Mouse (Mus musculus): ENCODE data around the gene Fbln2. TPM values are rescaled to one million over a fixed set of nuclear protein-coding genes. Genes with fewer than 3 reads are reported as not detected.
A peak's percentile ranks its signal among the peaks of the same experiment; 100 is the strongest.

Gene Fbln2
- polyA plus RNA-seq, 1 experiment from 2014 or later = 78.7 TPM

GRCm38 (mm10) chr6:91278302-91278701, 66.0 kb downstream of the Fbln2 start:
- Histone ChIP-seq H3K9ac (ENCODE audit: low read length) (no peak overlapping the region), H3K4me3 (ENCODE audit: low read depth, low read length) (no peak overlapping the region), H3K36me3 (ENCODE audit: control insufficient read depth, insufficient read depth, low read length) (no peaks in the 10 kb centered on the region; the same call in 1 of the 2 replicates), H3K27ac (replicated peaks; ENCODE audit: low read depth, low read length) (no peak overlapping the region), H3K4me2 (ENCODE audit: low read depth, severe bottlenecking) (no peak overlapping the region), H3K9me3 (ENCODE audit: control insufficient read depth, low read length) (no peaks in the 10 kb centered on the region), H3K4me1 (ENCODE audit: control insufficient read depth, insufficient read depth, low read length) (no peaks in the 10 kb centered on the region), H3K27me3 (ENCODE audit: control insufficient read depth, insufficient read depth, low read length) (peaks cover 10% of the 10 kb centered on the region)
- DNase-seq (ENCODE audit: low spot score) = no peak
- no peak for ATAC-seq (ENCODE audit: insufficient number of reproducible peaks, low FRiP score, low TSS enrichment, low read depth)
- 77% methylated on average over 1 of the region's 1 CpGs for WGBS

GRCm38 (mm10) chr6:91279477-91279876, 67.2 kb downstream of the Fbln2 start:
- Histone ChIP-seq H3K4me1 (ENCODE audit: control insufficient read depth, insufficient read depth, low read length) (no peaks in the 10 kb centered on the region), H3K36me3 (ENCODE audit: control insufficient read depth, insufficient read depth, low read length) (no peaks in the 10 kb centered on the region), H3K9me3 (ENCODE audit: control insufficient read depth, low read length) (no peaks in the 10 kb centered on the region), H3K4me2 (ENCODE audit: low read depth, severe bottlenecking) (no peak overlapping the region), H3K27me3 (ENCODE audit: control insufficient read depth, insufficient read depth, low read length) (peaks cover 21% of the 10 kb centered on the region), H3K27ac (replicated peaks; ENCODE audit: low read depth, low read length) (no peak overlapping the region), H3K9ac (ENCODE audit: low read length) (no peak overlapping the region), H3K4me3 (ENCODE audit: low read depth, low read length) (no peak overlapping the region)
- no peak for DNase-seq (ENCODE audit: low spot score)
- no peak for ATAC-seq (ENCODE audit: insufficient number of reproducible peaks, low FRiP score, low TSS enrichment, low read depth)
- WGBS = 29% methylated on average over 4 of the region's 4 CpGs

GRCm38 (mm10) chr6:91281206-91281605, 69.0 kb downstream of the Fbln2 start:
- H3K4me1 ChIP-seq (ENCODE audit: control insufficient read depth, insufficient read depth, low read length) = peaks cover 6% of the 10 kb centered on the region; the same call in 1 of the 2 replicates

GRCm38 (mm10) chr6:91281747-91282146, 69.5 kb downstream of the Fbln2 start:
- Histone ChIP-seq H3K9ac (ENCODE audit: low read length) (no peak overlapping the region), H3K9me3 (ENCODE audit: control insufficient read depth, low read length) (no peaks in the 10 kb centered on the region), H3K4me3 (ENCODE audit: low read depth, low read length) (no peak overlapping the region; the same call in 1 of the 2 replicates), H3K27ac (replicated peaks; ENCODE audit: low read depth, low read length) (no peak overlapping the region), H3K27me3 (ENCODE audit: control insufficient read depth, insufficient read depth, low read length) (peaks cover 43% of the 10 kb centered on the region), H3K4me1 (ENCODE audit: control insufficient read depth, insufficient read depth, low read length) (peaks cover 6% of the 10 kb centered on the region; the same call in 1 of the 2 replicates), H3K4me2 (ENCODE audit: low read depth, severe bottlenecking) (no peak overlapping the region), H3K36me3 (ENCODE audit: control insufficient read depth, insufficient read depth, low read length) (no peaks in the 10 kb centered on the region)
- ATAC-seq (ENCODE audit: insufficient number of reproducible peaks, low FRiP score, low TSS enrichment, low read depth) (no peak), DNase-seq (ENCODE audit: low spot score) (no peak)
- WGBS = 50% methylated on average over 5 of the region's 5 CpGs

More at GRCm38 (mm10) chr6:91281206-91281605, 69.0 kb downstream of the Fbln2 start:
- no peaks in the 10 kb centered on the region for H3K9me3 ChIP-seq (ENCODE audit: control insufficient read depth, low read length)
- no peak overlapping the region for H3K4me3 ChIP-seq (ENCODE audit: low read depth, low read length)
- no peak overlapping the region for H3K4me2 ChIP-seq (ENCODE audit: low read depth, severe bottlenecking)
- no peak overlapping the region for H3K27ac ChIP-seq (replicated peaks; ENCODE audit: low read depth, low read length)
- 3% methylated on average over 6 of the region's 6 CpGs for WGBS
- peak; percentile 94 for DNase-seq (ENCODE audit: low spot score)
- ATAC-seq (ENCODE audit: insufficient number of reproducible peaks, low FRiP score, low TSS enrichment, low read depth) = no peak; the same call in 1 of the 2 replicates
- H3K27me3 ChIP-seq (ENCODE audit: control insufficient read depth, insufficient read depth, low read length) = peaks cover 38% of the 10 kb centered on the region
- no peak overlapping the region for H3K9ac ChIP-seq (ENCODE audit: low read length)
- H3K36me3 ChIP-seq (ENCODE audit: control insufficient read depth, insufficient read depth, low read length) = no peaks in the 10 kb centered on the region

- DNase-seq (ENCODE audit: low spot score) = no peak
- H3K27me3 ChIP-seq (ENCODE audit: control insufficient read depth, insufficient read depth, low read length) = peaks cover 52% of the 10 kb centered on the region
- H3K4me2 ChIP-seq (ENCODE audit: low read depth, severe bottlenecking) = no peak overlapping the region
- H3K27ac ChIP-seq (replicated peaks; ENCODE audit: low read depth, low read length) = no peak overlapping the region
- H3K4me3 ChIP-seq (ENCODE audit: low read depth, low read length) = no peak overlapping the region
- H3K9me3 ChIP-seq (ENCODE audit: control insufficient read depth, low read length) = no peaks in the 10 kb centered on the region
- ATAC-seq (ENCODE audit: insufficient number of reproducible peaks, low FRiP score, low TSS enrichment, low read depth) = no peak
- peaks cover 6% of the 10 kb centered on the region; the same call in 1 of the 2 replicates for H3K4me1 ChIP-seq (ENCODE audit: control insufficient read depth, insufficient read depth, low read length)
- 71% methylated on average over 7 of the region's 7 CpGs for WGBS
- H3K36me3 ChIP-seq (ENCODE audit: control insufficient read depth, insufficient read depth, low read length) = no peaks in the 10 kb centered on the region
- no peak overlapping the region for H3K9ac ChIP-seq (ENCODE audit: low read length)
Observed at GRCm38 (mm10) chr6:91283031-91283430, 70.8 kb downstream of the Fbln2 start.

- ATAC-seq (ENCODE audit: insufficient number of reproducible peaks, low FRiP score, low TSS enrichment, low read depth) (0 out of 2 replicates have a peak, but pooled peaks have one; percentile 6), DNase-seq (ENCODE audit: low spot score) (peak; percentile 37)
- H3K27me3 ChIP-seq (ENCODE audit: control insufficient read depth, insufficient read depth, low read length) = peaks cover 59% of the 10 kb centered on the region
- H3K4me1 ChIP-seq (ENCODE audit: control insufficient read depth, insufficient read depth, low read length) = peaks cover 6% of the 10 kb centered on the region; the same call in 1 of the 2 replicates
- 8% methylated on average over 35 of the region's 35 CpGs for WGBS
- H3K9ac ChIP-seq (ENCODE audit: low read length) = peak overlapping the region; percentile 18; the same call in 1 of the 2 replicates
- peak overlapping the region; percentile 43; the same call in 1 of the 2 replicates for H3K4me2 ChIP-seq (ENCODE audit: low read depth, severe bottlenecking)
- no peaks in the 10 kb centered on the region for H3K36me3 ChIP-seq (ENCODE audit: control insufficient read depth, insufficient read depth, low read length)
- no peaks in the 10 kb centered on the region for H3K9me3 ChIP-seq (ENCODE audit: control insufficient read depth, low read length)
- no peak overlapping the region for H3K27ac ChIP-seq (replicated peaks; ENCODE audit: low read depth, low read length)
- peak overlapping the region; percentile 15 for H3K4me3 ChIP-seq (ENCODE audit: low read depth, low read length)
Observed at GRCm38 (mm10) chr6:91284521-91285449, 72.5 kb downstream of the Fbln2 start.

GRCm38 (mm10) chr6:91285450-91285790, 73.2 kb downstream of the Fbln2 start:
- Histone ChIP-seq H3K36me3 (ENCODE audit: control insufficient read depth, insufficient read depth, low read length) (no peaks in the 10 kb centered on the region), H3K9ac (ENCODE audit: low read length) (peak overlapping the region; percentile 18; the same call in 1 of the 2 replicates), H3K4me3 (ENCODE audit: low read depth, low read length) (peak overlapping the region; percentile 15), H3K9me3 (ENCODE audit: control insufficient read depth, low read length) (no peaks in the 10 kb centered on the region), H3K27ac (replicated peaks; ENCODE audit: low read depth, low read length) (no peak overlapping the region), H3K4me1 (ENCODE audit: control insufficient read depth, insufficient read depth, low read length) (peaks cover 6% of the 10 kb centered on the region; the same call in 1 of the 2 replicates), H3K27me3 (ENCODE audit: control insufficient read depth, insufficient read depth, low read length) (peaks cover 59% of the 10 kb centered on the region), H3K4me2 (ENCODE audit: low read depth, severe bottlenecking) (peak overlapping the region; percentile 43; the same call in 1 of the 2 replicates)
- ATAC-seq (ENCODE audit: insufficient number of reproducible peaks, low FRiP score, low TSS enrichment, low read depth) (0 out of 2 replicates have a peak, but pooled peaks have one; percentile 40), DNase-seq (ENCODE audit: low spot score) (peak; percentile 87)
- under 1% methylated on average over 28 of the region's 28 CpGs for WGBS

GRCm38 (mm10) chr6:91285814-91286545, 73.7 kb downstream of the Fbln2 start:
- peaks cover 59% of the 10 kb centered on the region for H3K27me3 ChIP-seq (ENCODE audit: control insufficient read depth, insufficient read depth, low read length)
- no peak overlapping the region for H3K9ac ChIP-seq (ENCODE audit: low read length)
- peaks cover 6% of the 10 kb centered on the region; the same call in 1 of the 2 replicates for H3K4me1 ChIP-seq (ENCODE audit: control insufficient read depth, insufficient read depth, low read length)
- no peak for DNase-seq (ENCODE audit: low spot score)
- H3K4me3 ChIP-seq (ENCODE audit: low read depth, low read length) = no peak overlapping the region; the same call in 1 of the 2 replicates
- WGBS = 36% methylated on average over 30 of the region's 30 CpGs
- ATAC-seq (ENCODE audit: insufficient number of reproducible peaks, low FRiP score, low TSS enrichment, low read depth) = 0 out of 2 replicates have a peak, but pooled peaks have one; percentile 9
- H3K36me3 ChIP-seq (ENCODE audit: control insufficient read depth, insufficient read depth, low read length) = no peaks in the 10 kb centered on the region
- H3K4me2 ChIP-seq (ENCODE audit: low read depth, severe bottlenecking) = peak overlapping the region; percentile 43; the same call in 1 of the 2 replicates
- no peak overlapping the region for H3K27ac ChIP-seq (replicated peaks; ENCODE audit: low read depth, low read length)
- H3K9me3 ChIP-seq (ENCODE audit: control insufficient read depth, low read length) = no peaks in the 10 kb centered on the region

All from limb, embryonic 11.5 days (tissue).